ENCODE assay signal across 8 mouse cellular contexts in genomic region chr7:34229153-34229552, GRCm38 (mm10). TPM values are rescaled to one million over a fixed set of nuclear protein-coding genes. Genes with fewer than 3 reads are reported as not detected.
DNase-seq lines count a peak whose midpoint lies in the region; ATAC-seq lines count a peak whose summit lies in the region.

No protein-coding gene starts in this region.

- peak overlapping the region; percentile 73 to 85 for H3K4me3 ChIP-seq in heart, embryonic 14.5 days (ENCODE audit: control insufficient read depth in 1 of 2, insufficient read depth in 1 of 2, low read depth in 1 of 2, low read length in 2 of 2)
- H3K4me3 ChIP-seq in hindbrain, embryonic 11.5 days (ENCODE audit: low read depth, low read length), result peak overlapping the region; percentile 65
- H3K4me3 ChIP-seq in midbrain, embryonic 10.5 days, result peak overlapping the region; percentile 77

- H3K27me3 ChIP-seq in heart, embryonic 14.5 days (ENCODE audit: control insufficient read depth, insufficient read depth, low read length), result no peaks in the 10 kb centered on the region
- no peaks in the 10 kb centered on the region for H3K27me3 ChIP-seq in hindbrain, embryonic 11.5 days (ENCODE audit: control insufficient read depth, insufficient read depth, low read length)
- H3K27me3 ChIP-seq in midbrain, embryonic 10.5 days (ENCODE audit: low read depth, poor library complexity, severe bottlenecking), result no peaks in the 10 kb centered on the region

- H3K36me3 ChIP-seq in heart, embryonic 14.5 days (ENCODE audit: control insufficient read depth, insufficient read depth, low read length), result peaks cover 46% of the 10 kb centered on the region
- peaks cover 8% of the 10 kb centered on the region; the same call in 1 of the 2 replicates for H3K36me3 ChIP-seq in hindbrain, embryonic 11.5 days (ENCODE audit: control insufficient read depth, insufficient read depth, low read length)
- peaks cover 46% of the 10 kb centered on the region for H3K36me3 ChIP-seq in midbrain, embryonic 10.5 days

- no peak for ATAC-seq in heart, embryonic 14.5 days (ENCODE audit: insufficient number of reproducible peaks, insufficient read depth, low FRiP score, low read depth)
- ATAC-seq in hindbrain, embryonic 11.5 days (ENCODE audit: low FRiP score), result no peak

- H3K27ac ChIP-seq in heart, embryonic 14.5 days (replicated peaks in 1 of 2; ENCODE audit: control insufficient read depth in 1 of 2, insufficient read depth in 1 of 2, low read depth in 2 of 2, low read length in 2 of 2), result peak overlapping the region; percentile 87 to 98
- no peak overlapping the region for H3K27ac ChIP-seq in hindbrain, embryonic 11.5 days (ENCODE audit: low read depth, low read length)
- peak overlapping the region; percentile 93 for H3K27ac ChIP-seq in midbrain, embryonic 10.5 days (replicated peaks)

- H3K4me1 ChIP-seq in heart, embryonic 14.5 days (ENCODE audit: control insufficient read depth in 2 of 2, insufficient read depth in 2 of 2, low read length in 2 of 2), result peaks cover 28 to 55% of the 10 kb centered on the region in 2 experiments
- H3K4me1 ChIP-seq in hindbrain, embryonic 11.5 days (replicated peaks; ENCODE audit: control insufficient read depth, insufficient read depth, low read length), result 0 out of 2 replicates have a peak, but pooled peaks cover 2% of the 10 kb centered on the region
- H3K4me1 ChIP-seq in midbrain, embryonic 10.5 days, result peaks cover 55% of the 10 kb centered on the region

- DNase-seq in heart, adult 8-10 months (ENCODE audit: low spot score), result no peak
- DNase-seq in ZHBTc4 (ENCODE audit: low read depth, low spot score), result peak; percentile 51
- DNase-seq in hindbrain, embryonic 11.5 days (ENCODE audit: low spot score), result no peak
- DNase-seq in midbrain, embryonic 10.5 days (ENCODE audit: low spot score), result no peak
- DNase-seq in urinary bladder, postnatal 36 days (ENCODE audit: low spot score in 2 of 2), result no peak
- no peak for DNase-seq in gastrocnemius, adult 18-20 months (ENCODE audit: low spot score)
- DNase-seq in right cerebral cortex, postnatal 4 days, result no peak

- H3K4me2 ChIP-seq in heart, embryonic 14.5 days (ENCODE audit: low read length), result peak overlapping the region; percentile 87
- peak overlapping the region; percentile 58 for H3K4me2 ChIP-seq in hindbrain, embryonic 11.5 days (replicated peaks; ENCODE audit: low read depth, low read length)

- H3K9me3 ChIP-seq in heart, embryonic 14.5 days (ENCODE audit: control insufficient read depth, low read length), result no peaks in the 10 kb centered on the region
- no peaks in the 10 kb centered on the region for H3K9me3 ChIP-seq in hindbrain, embryonic 11.5 days (ENCODE audit: control insufficient read depth, low read length)
- H3K9me3 ChIP-seq in midbrain, embryonic 10.5 days (replicated peaks), result no peaks in the 10 kb centered on the region

- 4% methylated on average over 5 of the region's 5 CpGs for WGBS in heart, embryonic 14.5 days
- WGBS in hindbrain, embryonic 11.5 days, result 11% methylated on average over 4 of the region's 5 CpGs
- WGBS in midbrain, embryonic 10.5 days, result 23% methylated on average over 5 of the region's 5 CpGs

- H3K9ac ChIP-seq in heart, embryonic 14.5 days (ENCODE audit: low read length), result peak overlapping the region; percentile 98
- peak overlapping the region; percentile 64 for H3K9ac ChIP-seq in hindbrain, embryonic 11.5 days (ENCODE audit: low read depth, low read length)

RNA-seq across cellular contexts. Expression of gene Gpi1, which starts 1.0 kb away (rescaled TPM):
- polyA plus RNA-seq in heart, embryonic 14.5 days (2014; fragmentation: Nextera tagmentation; extraction: Ambion mirVana), result 834 and 845 TPM in 2 replicates
- 100 to 1,000 TPM; 550 to 601 (median 588) TPM for total RNA-seq in heart, adult 8-10 months (2022)
- polyA plus RNA-seq in hindbrain, embryonic 11.5 days (2014; fragmentation: Nextera tagmentation; extraction: Ambion mirVana), result 267 and 282 TPM in 2 replicates
- polyA plus RNA-seq in midbrain, embryonic 10.5 days (2016; fragmentation: Nextera tagmentation; extraction: Ambion mirVana), result 324 and 395 TPM in 2 replicates
- 100 to 1,000 TPM; 946 to 968 TPM for total RNA-seq in gastrocnemius, adult 18-20 months (2021)

RNA-seq across cellular contexts. Expression of gene Gm6096, which starts 21.7 kb away (rescaled TPM):
- 0.62 TPM in 1 of 2 replicates, not detected in the other for polyA plus RNA-seq in heart, embryonic 14.5 days (2014; fragmentation: Nextera tagmentation; extraction: Ambion mirVana)
- total RNA-seq in heart, adult 8-10 months (2022), result not detected
- 1.1 TPM in 1 of 2 replicates, not detected in the other for polyA plus RNA-seq in hindbrain, embryonic 11.5 days (2014; fragmentation: Nextera tagmentation; extraction: Ambion mirVana)
- polyA plus RNA-seq in midbrain, embryonic 10.5 days (2016; fragmentation: Nextera tagmentation; extraction: Ambion mirVana), result not detected in 2 replicates
- total RNA-seq in gastrocnemius, adult 18-20 months (2021), result not detected

RNA-seq across cellular contexts. Expression of gene Pdcd2l, which starts 32.7 kb away (rescaled TPM):
- 52.3 and 54.3 TPM in 2 replicates for polyA plus RNA-seq in heart, embryonic 14.5 days (2014; fragmentation: Nextera tagmentation; extraction: Ambion mirVana)
- total RNA-seq in heart, adult 8-10 months (2022), result 10 to 100 TPM; 19.2 to 21.2 (median 20.1) TPM
- polyA plus RNA-seq in hindbrain, embryonic 11.5 days (2014; fragmentation: Nextera tagmentation; extraction: Ambion mirVana), result 63.8 and 79.6 TPM in 2 replicates
- 77.9 and 79.9 TPM in 2 replicates for polyA plus RNA-seq in midbrain, embryonic 10.5 days (2016; fragmentation: Nextera tagmentation; extraction: Ambion mirVana)
- total RNA-seq in gastrocnemius, adult 18-20 months (2021), result 10 to 100 TPM; 13.7 to 15.0 TPM

RNA-seq across cellular contexts. Expression of gene Uba2, which starts 59.8 kb away (rescaled TPM):
- 92.0 and 94.6 TPM in 2 replicates for polyA plus RNA-seq in heart, embryonic 14.5 days (2014; fragmentation: Nextera tagmentation; extraction: Ambion mirVana)
- total RNA-seq in heart, adult 8-10 months (2022), result 10 to 100 TPM; 26.8 to 32.8 (median 29.9) TPM
- 256 and 268 TPM in 2 replicates for polyA plus RNA-seq in hindbrain, embryonic 11.5 days (2014; fragmentation: Nextera tagmentation; extraction: Ambion mirVana)
- polyA plus RNA-seq in midbrain, embryonic 10.5 days (2016; fragmentation: Nextera tagmentation; extraction: Ambion mirVana), result 287 and 288 TPM in 2 replicates
- 10 to 100 TPM; 32.8 to 37.1 TPM for total RNA-seq in gastrocnemius, adult 18-20 months (2021)
